Mouse (Mus musculus) G1E (cell line): ENCODE results near the gene Hoxd9.

ENCODE experiments used
- CTCF ChIP-seq: IDR thresholded peaks from 2 replicates; pipeline ENCODE4 v1.5.1; 2012; ENCODE audit warnings: low read depth, low read length, inconsistent platforms, mixed read lengths
- GATA1 ChIP-seq: IDR thresholded peaks from 2 replicates; pipeline ENCODE4 v1.6.1; 2012; ENCODE audit warnings: borderline replicate concordance, low read length, inconsistent platforms, mixed read lengths
- GATA2 ChIP-seq: IDR thresholded peaks from 2 replicates; pipeline ENCODE4 v1.6.1; 2012; ENCODE audit warnings: low read depth, low read length, inconsistent platforms, borderline replicate concordance
- POLR2AphosphoS5 ChIP-seq: IDR thresholded peaks from 2 replicates; pipeline ENCODE4 v1.6.1; 2012; ENCODE audit warnings: low read depth, low read length, inconsistent platforms; ENCODE audit not compliant: insufficient replicate concordance
- TAL1 ChIP-seq: conservative IDR thresholded peaks from 2 replicates; pipeline ENCODE4 v1.6.1; 2012; ENCODE audit warnings: low read depth, low read length, inconsistent platforms, mixed read lengths

DNA sequence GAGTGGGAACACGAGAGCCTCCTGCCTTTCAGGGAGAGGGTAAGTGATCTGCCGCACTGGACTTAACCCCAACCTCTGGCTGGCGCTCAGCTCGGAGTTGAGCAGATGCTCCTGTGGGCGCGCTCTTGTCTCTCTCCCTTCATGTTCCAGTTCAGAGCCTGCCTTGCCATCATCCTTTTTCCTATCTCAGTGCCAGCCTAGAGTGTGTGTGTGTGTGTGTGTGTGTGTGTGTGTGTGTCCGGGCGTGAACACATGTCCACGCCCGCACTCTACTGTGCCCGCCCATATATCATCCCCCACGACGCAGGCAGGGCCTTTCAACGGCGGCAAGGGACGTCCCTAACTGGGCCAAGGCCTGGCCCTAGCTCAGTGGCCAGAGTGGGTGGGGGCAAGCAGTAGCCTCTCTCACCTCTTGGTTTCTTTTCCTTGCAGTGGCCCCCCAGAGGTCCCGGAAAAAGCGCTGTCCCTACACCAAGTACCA is 14.0 kb upstream of the Hoxd9 start:
- TF ChIP-seq POLR2AphosphoS5: no peak
- no peak for TF ChIP-seq CTCF
- TF ChIP-seq GATA1: no peak
- TF ChIP-seq TAL1: no peak
- TF ChIP-seq GATA2: no peak
